Mouse (Mus musculus): ENCODE measurements around the gene Steap3. TPM values are rescaled to one million over a fixed set of nuclear protein-coding genes. Genes with fewer than 3 reads are reported as not detected.

Gene Steap3
- polyA plus RNA-seq (2015; fragmentation: Nextera tagmentation; extraction: Ambion mirVana) = 4.9 and 5.8 TPM in 2 replicates

DNA sequence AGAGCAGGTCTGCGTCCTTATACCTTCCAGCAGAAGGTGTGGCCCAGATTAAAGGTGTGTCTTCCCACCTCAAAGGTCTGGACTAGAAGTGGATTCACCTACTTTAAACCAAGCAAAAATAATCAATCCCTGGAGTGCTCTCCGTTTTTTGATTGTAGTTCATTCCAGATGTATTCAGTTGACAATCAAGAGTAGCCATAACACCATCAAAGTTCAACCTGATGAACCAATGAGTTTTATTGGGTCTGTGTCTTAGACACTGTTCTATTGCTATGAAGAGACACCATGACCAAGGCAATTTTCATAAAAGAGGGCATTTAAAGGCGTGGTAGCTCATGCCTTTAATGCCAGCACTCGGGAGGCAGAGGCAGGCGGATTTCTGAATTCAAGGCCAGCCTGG lies at the start of gene Steap3:
Steap3 (minus strand) TSS at position 101 of the 400 bp plus-strand sequence.

Other genes starting within 250 kb of the Steap3 start
- 7.2 and 7.9 TPM in 2 replicates for gene Tmem37, start 198.6 kb downstream of the Steap3 start, polyA plus RNA-seq (2015; fragmentation: Nextera tagmentation; extraction: Ambion mirVana)
- gene Dbi, start 151.6 kb downstream of the Steap3 start, polyA plus RNA-seq (2015; fragmentation: Nextera tagmentation; extraction: Ambion mirVana) = 3,176 and 3,426 TPM in 2 replicates
- 15.8 and 16.0 TPM in 2 replicates for gene 3110009E18Rik, start 151.5 kb downstream of the Steap3 start, polyA plus RNA-seq (2015; fragmentation: Nextera tagmentation; extraction: Ambion mirVana)
- gene C1ql2, start 67.9 kb upstream of the Steap3 start, polyA plus RNA-seq (2015; fragmentation: Nextera tagmentation; extraction: Ambion mirVana) = 3.1 and 4.0 TPM in 2 replicates
- gene Marco, start 232.3 kb upstream of the Steap3 start, polyA plus RNA-seq (2015; fragmentation: Nextera tagmentation; extraction: Ambion mirVana) = not detected in 2 replicates

Data from neural tube, postnatal 0 days (tissue).